Mouse (Mus musculus) kidney, adult 2 months (tissue): Measurements from ENCODE around the gene 1700001O22Rik.

ENCODE experiments used
- CTCF ChIP-seq: fragments of 200-500 bp; conservative IDR thresholded peaks from 2 replicates; pipeline ENCODE4 v1.5.1; 2011; ENCODE audit warnings: low read depth, mild to moderate bottlenecking, control low read depth, low read length, moderate library complexity, mixed read lengths; ENCODE audit not compliant: insufficient read depth, insufficient read length
- POLR2A ChIP-seq: fragments of 200-500 bp; IDR thresholded peaks from one replicate; pipeline ENCODE4 v1.6.1; 2011; ENCODE audit warnings: low read depth, low read length, control low read depth

DNA sequence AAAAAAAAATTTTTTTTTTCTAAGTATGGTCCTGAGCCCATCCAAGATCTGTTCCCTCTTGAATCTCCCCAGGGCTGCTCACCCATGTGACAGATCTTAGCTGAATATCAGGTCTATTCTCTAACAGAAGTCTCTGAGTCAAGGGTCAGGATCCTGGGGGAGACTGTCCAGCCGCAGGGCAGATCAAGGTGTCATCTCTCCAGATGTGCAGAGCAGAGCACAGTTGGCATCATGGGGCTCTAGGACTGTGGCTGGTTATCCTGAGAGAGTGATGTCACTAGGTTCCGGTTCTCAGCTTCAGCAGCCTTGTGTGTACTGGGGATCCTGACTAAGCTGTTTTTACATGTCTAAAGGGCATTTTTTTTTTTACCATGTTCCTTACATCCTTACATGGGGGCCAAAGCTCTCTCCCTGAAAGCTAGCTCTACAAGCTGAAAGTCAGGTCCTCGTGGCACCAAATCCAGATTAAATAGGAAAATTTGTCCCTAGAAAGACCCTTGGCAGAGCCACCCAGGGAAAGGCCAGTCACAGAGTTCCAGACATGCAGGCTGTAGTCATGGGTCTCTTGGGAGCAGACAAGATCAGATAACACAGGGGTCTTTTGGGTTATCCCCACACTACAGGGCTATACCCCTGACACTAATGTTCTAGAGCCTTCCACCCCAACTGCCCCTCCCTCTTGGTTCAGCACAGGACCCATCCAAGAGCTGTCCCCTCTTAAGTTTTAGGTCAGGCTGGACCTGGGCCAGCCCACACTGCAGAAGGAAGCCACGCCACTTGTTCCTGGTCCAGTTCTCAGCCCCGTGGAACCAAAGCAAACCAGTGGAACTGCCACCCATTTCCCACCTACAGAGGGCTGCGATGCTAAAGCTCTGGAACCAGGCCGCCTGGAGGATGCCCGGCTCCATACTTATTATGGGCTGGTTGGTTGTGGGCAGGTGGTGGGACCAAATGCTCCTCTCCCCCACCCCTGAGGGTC is 20.9 kb downstream of the 1700001O22Rik start:
- TF ChIP-seq CTCF = no peak
- no peak for TF ChIP-seq POLR2A
